Mouse (Mus musculus) gastrocnemius, postnatal 25 days (tissue): ENCODE results near the gene March8. TPM values are rescaled to one million over a fixed set of nuclear protein-coding genes. Genes with fewer than 3 reads are reported as not detected.

ENCODE experiments used
- DNase-seq: peaks from one replicate; pipeline ENCODE4 v3.0.0; 2022
- total RNA-seq, 2 experiments: library from RNA; stranded (reverse); gene quantifications; 1 replicate in 1 of 2; 2 replicates in 1 of 2; pipeline ENCODE4 v1.2.3; 2021

March8 gene
- total RNA-seq, 2 experiments from 2014 or later = 24.4 to 27.1 TPM

GRCm38 (mm10) chr6:116371500-116371899 lies 33.7 kb downstream of the March8 start:
- DNase-seq = no peak

GRCm38 (mm10) chr6:116374136-116374535 lies 36.3 kb downstream of the March8 start:
- DNase-seq = no peak

- DNase-seq = no peak
These were observed 36.8 kb downstream of the March8 start for GRCm38 (mm10) chr6:116374618-116375017.

- no peak for DNase-seq
These were observed 41.1 kb downstream of the March8 start for GRCm38 (mm10) chr6:116378892-116379291.

- no peak for DNase-seq
These were observed 42.3 kb downstream of the March8 start for GRCm38 (mm10) chr6:116380157-116380556.

- DNase-seq = no peak
These were observed 43.8 kb downstream of the March8 start for GRCm38 (mm10) chr6:116381605-116382004.

- no peak for DNase-seq
These were observed 45.8 kb downstream of the March8 start for GRCm38 (mm10) chr6:116383582-116383981.

GRCm38 (mm10) chr6:116385194-116386044 lies 47.6 kb downstream of the March8 start:
- no peak for DNase-seq

- DNase-seq = no peak
These were observed 48.2 kb downstream of the March8 start for GRCm38 (mm10) chr6:116386045-116386415.

GRCm38 (mm10) chr6:116386506-116386905 lies 48.7 kb downstream of the March8 start:
- no peak for DNase-seq

- no peak for DNase-seq
These were observed 50.2 kb downstream of the March8 start for GRCm38 (mm10) chr6:116388068-116388467.

GRCm38 (mm10) chr6:116389481-116389880 lies 51.7 kb downstream of the March8 start:
- no peak for DNase-seq

- DNase-seq = no peak
These were observed 57.3 kb downstream of the March8 start for GRCm38 (mm10) chr6:116394916-116395648.

- DNase-seq = no peak
These were observed 59.8 kb downstream of the March8 start for GRCm38 (mm10) chr6:116397621-116398020.

- no peak for DNase-seq
These were observed 60.3 kb downstream of the March8 start for GRCm38 (mm10) chr6:116398136-116398535.

- DNase-seq = no peak
These were observed 64.1 kb downstream of the March8 start for GRCm38 (mm10) chr6:116401746-116402423.

GRCm38 (mm10) chr6:116402426-116402825 lies 64.6 kb downstream of the March8 start:
- no peak for DNase-seq

GRCm38 (mm10) chr6:116405243-116405642 lies 67.4 kb downstream of the March8 start:
- DNase-seq = no peak

- DNase-seq = no peak
These were observed 67.9 kb downstream of the March8 start for GRCm38 (mm10) chr6:116405715-116406114.

GRCm38 (mm10) chr6:116406152-116406551 lies 68.3 kb downstream of the March8 start:
- DNase-seq = no peak

- DNase-seq = no peak
These were observed 68.9 kb downstream of the March8 start for GRCm38 (mm10) chr6:116406680-116407079.

GRCm38 (mm10) chr6:116407216-116407615 lies 69.4 kb downstream of the March8 start:
- DNase-seq = no peak
